In the genomic region with DNA sequence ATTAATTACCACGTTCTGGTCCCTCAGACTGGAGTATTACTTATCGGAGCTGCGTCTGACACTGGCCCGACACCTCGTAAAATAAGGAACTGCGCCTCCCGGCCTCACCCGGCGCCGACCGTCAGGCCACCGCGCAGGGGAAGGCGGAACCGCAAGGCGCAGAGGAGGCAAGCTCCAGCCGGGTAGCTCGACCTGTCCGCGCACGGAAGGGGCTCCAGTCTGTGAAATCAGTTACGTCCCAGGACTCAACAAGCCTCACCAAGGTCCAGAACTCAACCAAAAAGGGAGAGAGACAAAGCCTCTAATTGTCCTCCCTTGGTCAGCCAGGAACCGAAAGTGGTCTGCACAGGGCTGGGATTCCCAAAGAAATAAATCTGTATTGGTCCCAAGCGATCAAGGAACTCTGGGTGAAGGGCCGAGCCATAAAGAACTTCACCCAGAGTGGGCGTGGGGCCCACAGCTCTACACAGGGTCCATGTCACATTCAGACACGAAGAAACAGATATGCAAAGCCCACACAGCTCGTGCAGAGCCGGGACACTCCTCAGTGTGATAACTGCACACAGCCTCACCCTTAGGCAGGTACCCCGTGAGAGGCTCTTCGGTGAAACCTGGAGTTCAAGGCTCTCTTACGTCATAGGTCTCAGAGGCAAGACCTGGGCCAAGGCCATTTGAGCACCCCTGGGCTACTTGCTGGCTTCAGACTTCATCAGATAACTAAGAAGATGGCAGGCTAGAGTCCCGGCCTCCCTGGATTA, we compare ENCODE assay signal across 8 mouse cellular contexts. TPM values are rescaled to one million over a fixed set of nuclear protein-coding genes. Genes with fewer than 3 reads are reported as not detected.
A peak's percentile ranks its signal among the peaks of the same experiment; 100 is the strongest.
DNase-seq lines count a peak whose midpoint lies in the region; TF ChIP-seq lines count a peak whose summit lies in the region.

No protein-coding gene starts in this region.

- 2% methylated on average over 33 of the region's 33 CpGs for WGBS in heart, adult 2 months
- WGBS in macrophage (ENCODE audit: missing documents), result 3% methylated on average over 33 of the region's 33 CpGs

- H3K27ac ChIP-seq in heart, adult 2 months, result no peak overlapping the region
- H3K27ac ChIP-seq in macrophage, result no peak overlapping the region

- TF ChIP-seq POLR2A in heart, adult 2 months (IDR thresholded peaks at IDR 0.05; ENCODE audit: insufficient read depth, low read depth, low read length), result no peak

- intact Hi-C loops in heart, adult 2 months (cut with DNase I), result loop anchor here (5.0 to 10.0 kb wide), 3 partner anchors 72 to 475 kb away; a partner anchor contains a TSS

- TF ChIP-seq CTCF in heart, adult 2 months (IDR thresholded peaks at IDR 0.05), result no peak

- H3K36me3 ChIP-seq in heart, adult 2 months (ENCODE audit: control insufficient read depth, insufficient read depth, low read length), result no peaks in the 10 kb centered on the region
- H3K36me3 ChIP-seq in macrophage (ENCODE audit: inconsistent target), result no peaks in the 10 kb centered on the region

- peaks cover 58% of the 10 kb centered on the region for H3K27me3 ChIP-seq in heart, adult 2 months (ENCODE audit: control insufficient read depth, insufficient read depth, low read length)

- H3K4me1 ChIP-seq in heart, adult 2 months (ENCODE audit: control insufficient read depth, insufficient read depth, low read length), result peaks cover 4% of the 10 kb centered on the region

- DNase-seq in heart, adult 2 months, result peak; percentile 50 to 59
- DNase-seq in heart, adult 9 months (ENCODE audit: low spot score in 2 of 2), result no peak
- DNase-seq in ZHBTc4 (ENCODE audit: low read depth, low spot score), result peak; percentile 44
- DNase-seq in heart, postnatal 4 days, result peak; percentile 40
- no peak for DNase-seq in urinary bladder, postnatal 10 days (ENCODE audit: low spot score)
- DNase-seq in frontal cortex, postnatal 25 days (ENCODE audit: low spot score in 2 of 2), result no peak
- no peak for DNase-seq in layer of hippocampus, postnatal 36 days

- peak overlapping the region; percentile 39 for H3K4me3 ChIP-seq in heart, adult 2 months
- peak overlapping the region; percentile 8; the same call in 1 of the 2 replicates for H3K4me3 ChIP-seq in macrophage (ENCODE audit: inconsistent target)

- H3K79me2 ChIP-seq in heart, adult 2 months (replicated peaks; ENCODE audit: control insufficient read depth, insufficient read depth, low read length), result no peaks in the 10 kb centered on the region
- no peaks in the 10 kb centered on the region for H3K79me2 ChIP-seq in macrophage (ENCODE audit: inconsistent target)

- H3K9ac ChIP-seq in heart, adult 2 months (ENCODE audit: low read depth, low read length), result no peak overlapping the region

- no peak for TF ChIP-seq EP300 in heart, adult 2 months (IDR thresholded peaks at IDR 0.05; ENCODE audit: insufficient read depth, low read depth, low read length)

RNA-seq across cellular contexts. Expression of a gene that starts 6.1 kb away (rescaled TPM):
- total RNA-seq in heart, adult 2 months (2021), result under 1 TPM in 1 of 2 experiments, not detected in 1; 0.14 TPM
- not detected in 2 replicates for polyA plus RNA-seq in heart, adult 2 months (2012; rRNA removed)
- total RNA-seq in heart, postnatal 4 days (2021), result not detected
- total RNA-seq in macrophage (2018; cell fraction: chromatin; rRNA removed), result not detected
- total RNA-seq in macrophage (2018; cell fraction: cytosol; rRNA removed), result under 1 TPM in 3 of 26 experiments, not detected in 23; 0.05 to 0.10 (median 0.05) TPM
- under 1 TPM in 1 of 26 experiments, not detected in 25; 0.24 TPM for total RNA-seq in macrophage (2018; cell fraction: nucleus; rRNA removed)
- not detected in 3 replicates for polyA plus RNA-seq in macrophage (2018)
- not detected for total RNA-seq in layer of hippocampus, postnatal 36 days (2021)

Comparison
In these comparisons a context has a peak if more than half of its experiments do, and no peak if none do; other contexts are left out.
1. DNase-seq: peak in heart, adult 2 months (2 of 2), ZHBTc4 (single experiment) and heart, postnatal 4 days (single experiment); none in heart, adult 9 months (0 of 2), urinary bladder, postnatal 10 days (single experiment), frontal cortex, postnatal 25 days (0 of 2) and layer of hippocampus, postnatal 36 days (0 of 2).